Mouse (Mus musculus) spleen, postnatal 0 days (tissue): ENCODE data around the gene Dock4. TPM values are rescaled to one million over a fixed set of nuclear protein-coding genes. Genes with fewer than 3 reads are reported as not detected.

Experiments
- polyA plus RNA-seq: library from polyadenylated mRNA; unstranded; fragments of >200 nt; fragmentation: Nextera tagmentation; extraction: Ambion mirVana; gene quantifications from 2 replicates; pipeline ENCODE4 v1.2.1, GENCODE M21; 2015

Gene Dock4
- polyA plus RNA-seq: 3.3 and 4.2 TPM in 2 replicates

GRCm38 (mm10) chr12:40445648-40446449 is at the start of gene Dock4, which contains the start of gene Zfp277:
Dock4 (plus strand) TSS chr12:40445952.
Zfp277 (minus strand) TSS chr12:40445902.

Other genes with a start within 250 kb of the Dock4 start
- gene Lsmem1, start 246.5 kb upstream of the Dock4 start, polyA plus RNA-seq: 0.10 and 0.11 TPM in 2 replicates
- 77.2 and 79.3 TPM in 2 replicates for gene Ifrd1, start 197.4 kb upstream of the Dock4 start, polyA plus RNA-seq
- 11.9 and 15.5 TPM in 2 replicates for gene Zfp277, start 50 bp upstream of the Dock4 start, polyA plus RNA-seq